14 mouse cellular contexts compared by ENCODE assay signal in genomic region chr10:4711434-4711833, GRCm38 (mm10).
DNase-seq lines count a peak whose midpoint lies in the region; ATAC-seq and TF ChIP-seq lines count a peak whose summit lies in the region.
"Had no signal": no experiment of that assay in that cellular context is flagged by ENCODE, and none has a peak within 500 bp of the region (broad histone marks: within the 10 kb centered on the region; RNA-seq: fewer than 3 reads in every experiment).

No protein-coding gene starts in this region.

- no peak overlapping the region for H3K27ac ChIP-seq in heart, embryonic 11.5 days (ENCODE audit: low read depth, low read length)
- H3K27ac ChIP-seq in kidney, postnatal 0 days = no peak overlapping the region
- H3K27ac ChIP-seq in hindbrain, embryonic 12.5 days = no peak overlapping the region
- H3K27ac ChIP-seq: embryonic facial prominence, embryonic 12.5 days; left cerebral cortex, adult 2 months; liver, embryonic 13.5 days; macrophage had no signal

- DNase-seq in heart, adult 8-10 months (ENCODE audit: low spot score) = no peak
- DNase-seq in kidney, postnatal 0 days (ENCODE audit: low spot score) = no peak
- DNase-seq in kidney, postnatal 10 days = no peak
- DNase-seq in neural tube, embryonic 10.5 days (ENCODE audit: extremely low spot score, low spot score) = peak; percentile 14
- DNase-seq in left cerebral cortex, postnatal 14 days (ENCODE audit: low spot score in 2 of 2) = no peak
- no peak for DNase-seq in layer of hippocampus, adult 11-12 months (ENCODE audit: low spot score)
- DNase-seq: liver, embryonic 13.5 days; right cerebral cortex, adult 18-20 months had no signal

- no peak overlapping the region for H3K9ac ChIP-seq in heart, embryonic 11.5 days (ENCODE audit: low read depth, low read length)
- no peak overlapping the region for H3K9ac ChIP-seq in kidney, postnatal 0 days (ENCODE audit: low read depth, low read length)
- H3K9ac ChIP-seq in hindbrain, embryonic 12.5 days = no peak overlapping the region
- H3K9ac ChIP-seq: embryonic facial prominence, embryonic 12.5 days; liver, embryonic 13.5 days had no signal

- peaks cover 28% of the 10 kb centered on the region for H3K27me3 ChIP-seq in heart, embryonic 11.5 days (ENCODE audit: control insufficient read depth, insufficient read depth, low read length)
- H3K27me3 ChIP-seq in kidney, postnatal 0 days (ENCODE audit: insufficient read depth, low read length) = peaks cover 21% of the 10 kb centered on the region
- peaks cover 46% of the 10 kb centered on the region for H3K27me3 ChIP-seq in hindbrain, embryonic 12.5 days

- H3K9me3 ChIP-seq in heart, embryonic 11.5 days (replicated peaks; ENCODE audit: control insufficient read depth, low read length) = no peaks in the 10 kb centered on the region
- H3K9me3 ChIP-seq in kidney, postnatal 0 days (replicated peaks; ENCODE audit: low read length) = no peaks in the 10 kb centered on the region
- no peaks in the 10 kb centered on the region for H3K9me3 ChIP-seq in hindbrain, embryonic 12.5 days (replicated peaks)
- H3K9me3 ChIP-seq: embryonic facial prominence, embryonic 12.5 days; liver, embryonic 13.5 days had no signal

- 23% methylated on average over 5 of the region's 5 CpGs for WGBS in heart, embryonic 11.5 days (ENCODE audit: insufficient replicate concordance)
- 53% methylated on average over 5 of the region's 5 CpGs for WGBS in kidney, postnatal 0 days
- WGBS in hindbrain, embryonic 12.5 days = 49% methylated on average over 5 of the region's 5 CpGs

- no peak for TF ChIP-seq CTCF in kidney, postnatal 0 days (IDR thresholded peaks at IDR 0.05; ENCODE audit: low read depth)

- 0 out of 2 replicates have a peak, but pooled peaks cover 3% of the 10 kb centered on the region for H3K4me1 ChIP-seq in heart, embryonic 11.5 days (ENCODE audit: control insufficient read depth, insufficient read depth, low read length)
- H3K4me1 ChIP-seq in kidney, postnatal 0 days (replicated peaks; ENCODE audit: insufficient read depth, low read length) = peaks cover 14% of the 10 kb centered on the region; the same call in 1 of the 2 replicates
- peaks cover 14% of the 10 kb centered on the region for H3K4me1 ChIP-seq in hindbrain, embryonic 12.5 days
- H3K4me1 ChIP-seq: liver, embryonic 13.5 days had no signal

- ATAC-seq in heart, embryonic 11.5 days (replicated peaks; ENCODE audit: insufficient number of reproducible peaks, low FRiP score, low TSS enrichment) = no peak
- ATAC-seq in kidney, postnatal 0 days (replicated peaks; ENCODE audit: low FRiP score, low read depth) = no peak
- no peak for ATAC-seq in hindbrain, embryonic 12.5 days (ENCODE audit: low FRiP score)
- ATAC-seq: CD4-positive, CD25-positive, alpha-beta regulatory T cell, adult 4 months had no signal

- H3K4me2 ChIP-seq in heart, embryonic 11.5 days = peak overlapping the region; percentile 98
- H3K4me2 ChIP-seq in kidney, postnatal 0 days (ENCODE audit: low read length) = peak overlapping the region; percentile 95; the same call in 1 of the 2 replicates
- peak overlapping the region; percentile 99; the same call in 1 of the 2 replicates for H3K4me2 ChIP-seq in hindbrain, embryonic 12.5 days (replicated peaks)

- intact Hi-C loops in left cerebral cortex, postnatal 14 days (cut with DNase I) = no loop called here

- H3K36me3 ChIP-seq in heart, embryonic 11.5 days (ENCODE audit: control insufficient read depth, insufficient read depth, low read length) = no peaks in the 10 kb centered on the region
- H3K36me3 ChIP-seq in kidney, postnatal 0 days (ENCODE audit: insufficient read depth, low read length) = no peaks in the 10 kb centered on the region
- H3K36me3 ChIP-seq in hindbrain, embryonic 12.5 days = no peaks in the 10 kb centered on the region
- H3K36me3 ChIP-seq: embryonic facial prominence, embryonic 12.5 days; liver, embryonic 13.5 days had no signal

- peak overlapping the region; percentile 49 for H3K4me3 ChIP-seq in heart, embryonic 11.5 days (ENCODE audit: low read depth, low read length)
- no peak overlapping the region for H3K4me3 ChIP-seq in kidney, postnatal 0 days (replicated peaks; ENCODE audit: low read depth, low read length)
- H3K4me3 ChIP-seq in hindbrain, embryonic 12.5 days = no peak overlapping the region
